Mouse (Mus musculus) G1E (cell line): ENCODE results near the gene Fam71e1. TPM values are rescaled to one million over a fixed set of nuclear protein-coding genes. Genes with fewer than 3 reads are reported as not detected.
A peak's percentile ranks its signal among the peaks of the same experiment; 100 is the strongest.

Experiments used
- ATAC-seq: 2 replicates; pipeline ENCODE4 v1.8.0; 2016; ENCODE audit warnings: mild to moderate bottlenecking; ENCODE audit not compliant: insufficient number of reproducible peaks, poor library complexity, low FRiP score, severe bottlenecking; ENCODE audit errors: extremely low read depth
- DNase-seq: peaks from one replicate; pipeline ENCODE4 v3.0.0; 2012; ENCODE audit warnings: low spot score
- H3K27me3 ChIP-seq: 2 replicates; pipeline ENCODE4 v1.6.1; 2012; ENCODE audit warnings: mild to moderate bottlenecking, low read length, inconsistent platforms; ENCODE audit not compliant: insufficient read depth
- H3K36me3 ChIP-seq: replicated peaks from 2 replicates; pipeline ENCODE3; 2012; ENCODE audit warnings: mild to moderate bottlenecking, inconsistent platforms
- H3K4me1 ChIP-seq: 2 replicates; pipeline ENCODE4 v1.6.1; 2012; ENCODE audit warnings: low read depth, low read length, inconsistent platforms, mixed read lengths; ENCODE audit not compliant: insufficient read depth
- H3K4me3 ChIP-seq: 2 replicates; pipeline ENCODE4 v1.5.1; 2012; ENCODE audit warnings: low read depth, mild to moderate bottlenecking, inconsistent platforms, low read length, moderate library complexity, mixed read lengths
- H3K9me3 ChIP-seq: replicated peaks from 2 replicates; pipeline ENCODE4 v1.6.1; 2012; ENCODE audit warnings: inconsistent platforms
- CTCF ChIP-seq: IDR thresholded peaks from 2 replicates; pipeline ENCODE4 v1.5.1; 2012; ENCODE audit warnings: low read depth, low read length, inconsistent platforms, mixed read lengths
- GATA1 ChIP-seq: IDR thresholded peaks from 2 replicates; pipeline ENCODE4 v1.6.1; 2012; ENCODE audit warnings: borderline replicate concordance, low read length, inconsistent platforms, mixed read lengths
- GATA2 ChIP-seq: IDR thresholded peaks from 2 replicates; pipeline ENCODE4 v1.6.1; 2012; ENCODE audit warnings: low read depth, low read length, inconsistent platforms, borderline replicate concordance
- POLR2AphosphoS5 ChIP-seq: IDR thresholded peaks from 2 replicates; pipeline ENCODE4 v1.6.1; 2012; ENCODE audit warnings: low read depth, low read length, inconsistent platforms; ENCODE audit not compliant: insufficient replicate concordance
- TAL1 ChIP-seq: conservative IDR thresholded peaks from 2 replicates; pipeline ENCODE4 v1.6.1; 2012; ENCODE audit warnings: low read depth, low read length, inconsistent platforms, mixed read lengths
- polyA plus RNA-seq: library from polyadenylated mRNA; stranded (reverse); fragments of >175 nt; gene quantifications from 2 replicates; pipeline ENCODE4 v1.2.3, GENCODE M21; 2012
- total RNA-seq, 2 experiments: library from RNA; stranded (forward) in 1 of 2; stranded (reverse) in 1 of 2; fragments of 200-1000 nt in 1 of 2; fragments of >200 nt in 1 of 2; fragmentation: Nextera tagmentation in 1 of 2; gene quantifications; 2 replicates each; pipeline ENCODE4 v1.2.3; 2014 to 2017

The Fam71e1 gene
- total and polyA plus RNA-seq, 3 experiments: 5.5 to 6.9 (median 6.8) TPM

DNA sequence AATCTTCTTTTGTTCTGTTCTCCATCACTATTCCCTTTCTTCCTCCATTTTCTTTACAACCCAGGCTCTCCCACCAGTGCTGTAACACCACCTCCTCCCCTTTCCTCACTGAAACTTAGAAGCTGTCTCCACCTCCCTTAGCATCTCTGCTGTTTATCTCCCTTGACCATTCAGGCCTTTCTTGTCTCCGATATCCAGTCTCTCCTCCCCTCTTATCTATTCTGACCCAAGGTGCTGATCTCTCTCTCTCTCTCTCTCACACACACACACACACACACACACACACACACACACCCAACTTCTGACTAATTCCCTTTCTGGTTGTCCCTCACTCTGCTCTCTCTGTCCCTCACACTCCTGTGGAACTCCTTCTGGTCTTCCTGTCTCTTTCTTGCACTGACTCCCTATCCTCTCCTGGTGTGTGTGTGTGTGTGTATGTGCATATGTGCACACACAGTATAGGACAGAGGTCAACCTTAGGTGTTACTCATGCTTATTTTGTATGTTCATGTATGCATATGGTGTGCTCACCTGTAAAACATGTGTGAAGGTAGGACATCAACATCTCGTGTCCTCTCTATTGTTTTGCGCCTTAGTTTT is 13.4 kb upstream of the Fam71e1 start:
- peaks cover 21% of the 10 kb centered on the region for H3K27me3 ChIP-seq
- peaks cover 40% of the 10 kb centered on the region for H3K4me1 ChIP-seq
- H3K36me3 ChIP-seq: peaks cover 28% of the 10 kb centered on the region
- H3K9me3 ChIP-seq: no peaks in the 10 kb centered on the region
- ATAC-seq (peak; percentile 96), DNase-seq (peak; percentile 70)
- TF ChIP-seq POLR2AphosphoS5 (no peak), TAL1 (peak; percentile 78)
- no peak overlapping the region; the same call in 1 of the 2 replicates for H3K4me3 ChIP-seq

- ATAC-seq: no peak
- Histone ChIP-seq H3K27me3 (peaks cover 16% of the 10 kb centered on the region), H3K9me3 (no peaks in the 10 kb centered on the region), H3K4me1 (peaks cover 40% of the 10 kb centered on the region), H3K36me3 (peaks cover 39% of the 10 kb centered on the region), H3K4me3 (peak overlapping the region; percentile 29; the same call in 1 of the 2 replicates)
- TF ChIP-seq CTCF (no peak), POLR2AphosphoS5 (no peak), TAL1 (no peak), GATA2 (no peak), GATA1 (no peak)
- DNase-seq: no peak
Measured at GRCm38 (mm10) chr7:44484109-44484508, 12.3 kb upstream of the Fam71e1 start.

- Histone ChIP-seq H3K9me3 (no peaks in the 10 kb centered on the region), H3K27me3 (peaks cover 7% of the 10 kb centered on the region), H3K4me1 (peaks cover 34% of the 10 kb centered on the region), H3K4me3 (no peak overlapping the region), H3K36me3 (peaks cover 47% of the 10 kb centered on the region)
- TF ChIP-seq POLR2AphosphoS5 (no peak), GATA1 (no peak), TAL1 (no peak), CTCF (peak; percentile 100)
- ATAC-seq (no peak), DNase-seq (peak; percentile 37)
Measured at GRCm38 (mm10) chr7:44484841-44485571, 11.4 kb upstream of the Fam71e1 start.

GRCm38 (mm10) chr7:44485572-44486195 is 10.7 kb upstream of the Fam71e1 start:
- peaks cover 34% of the 10 kb centered on the region for H3K4me1 ChIP-seq
- DNase-seq (no peak), ATAC-seq (no peak)
- H3K36me3 ChIP-seq: peaks cover 54% of the 10 kb centered on the region
- no peaks in the 10 kb centered on the region for H3K9me3 ChIP-seq
- H3K4me3 ChIP-seq: no peak overlapping the region
- TF ChIP-seq GATA1: no peak
- no peak for TF ChIP-seq GATA2
- TF ChIP-seq TAL1: no peak
- TF ChIP-seq POLR2AphosphoS5: no peak
- no peak for TF ChIP-seq CTCF
- H3K27me3 ChIP-seq: peaks cover 3% of the 10 kb centered on the region

GRCm38 (mm10) chr7:44486927-44487575 is 9.3 kb upstream of the Fam71e1 start:
- no peak overlapping the region for H3K4me3 ChIP-seq
- DNase-seq: no peak
- no peak for TF ChIP-seq GATA2
- TF ChIP-seq CTCF: no peak
- no peak for TF ChIP-seq POLR2AphosphoS5
- no peak for TF ChIP-seq GATA1
- TF ChIP-seq TAL1: no peak
- H3K4me1 ChIP-seq: peaks cover 34% of the 10 kb centered on the region
- no peaks in the 10 kb centered on the region for H3K9me3 ChIP-seq
- H3K27me3 ChIP-seq: no peaks in the 10 kb centered on the region; the same call in 1 of the 2 replicates
- no peak for ATAC-seq
- H3K36me3 ChIP-seq: peaks cover 68% of the 10 kb centered on the region

- Histone ChIP-seq H3K4me3 (no peak overlapping the region), H3K36me3 (peaks cover 76% of the 10 kb centered on the region), H3K4me1 (peaks cover 25% of the 10 kb centered on the region), H3K9me3 (no peaks in the 10 kb centered on the region), H3K27me3 (no peaks in the 10 kb centered on the region; the same call in 1 of the 2 replicates)
- no peak for ATAC-seq
- DNase-seq: no peak
- no peak for TF ChIP-seq CTCF
- TF ChIP-seq GATA2: no peak
- no peak for TF ChIP-seq POLR2AphosphoS5
- TF ChIP-seq TAL1: no peak
- no peak for TF ChIP-seq GATA1
Measured at GRCm38 (mm10) chr7:44487936-44488335, 8.4 kb upstream of the Fam71e1 start.
